Mouse (Mus musculus) frontal cortex, adult (tissue): Measurements from ENCODE around the gene Clec16a.

Experiments
- ATAC-seq: cut with Nextera tagmentation; 2 replicates; pipeline ENCODE4 v1.9.2; 2017; ENCODE audit warnings: mild to moderate bottlenecking, moderate library complexity, mixed read lengths; ENCODE audit not compliant: low TSS enrichment

The Clec16a gene

GRCm38 (mm10) chr16:10534567-10534966 is 10.6 kb upstream of the Clec16a start:
- ATAC-seq, result no peak

GRCm38 (mm10) chr16:10536323-10536722 is 8.8 kb upstream of the Clec16a start:
- no peak for ATAC-seq

GRCm38 (mm10) chr16:10536961-10537360 is 8.2 kb upstream of the Clec16a start:
- ATAC-seq, result no peak

GRCm38 (mm10) chr16:10540763-10541597 is 4.2 kb upstream of the Clec16a start:
- no peak for ATAC-seq

GRCm38 (mm10) chr16:10541598-10541930 is 3.6 kb upstream of the Clec16a start:
- no peak for ATAC-seq

- ATAC-seq, result no peak
Observed at GRCm38 (mm10) chr16:10542266-10542665, 2.9 kb upstream of the Clec16a start.

- ATAC-seq, result peak; percentile 79
Observed at GRCm38 (mm10) chr16:10542698-10543365, 2.3 kb upstream of the Clec16a start, which contains the start of gene Dexi. Gene Dexi (minus strand): TSS chr16:10543054.

- ATAC-seq, result no peak
Observed at GRCm38 (mm10) chr16:10546865-10547264, 1.7 kb downstream of the Clec16a start.

GRCm38 (mm10) chr16:10548938-10549337 is 3.8 kb downstream of the Clec16a start:
- ATAC-seq, result no peak

GRCm38 (mm10) chr16:10549600-10549999 is 4.5 kb downstream of the Clec16a start:
- peak; percentile 21; the same call in 1 of the 2 replicates for ATAC-seq

- no peak for ATAC-seq
Observed at GRCm38 (mm10) chr16:10551592-10551991, 6.5 kb downstream of the Clec16a start.

- ATAC-seq, result no peak
Observed at GRCm38 (mm10) chr16:10553858-10554257, 8.7 kb downstream of the Clec16a start.

- peak; percentile 45 for ATAC-seq
Observed at GRCm38 (mm10) chr16:10559991-10560390, 14.9 kb downstream of the Clec16a start.

- peak; percentile 74 for ATAC-seq
Observed at GRCm38 (mm10) chr16:10565278-10565885, 20.2 kb downstream of the Clec16a start.

- ATAC-seq, result no peak
Observed at GRCm38 (mm10) chr16:10567153-10567552, 22.0 kb downstream of the Clec16a start.

- no peak for ATAC-seq
Observed at GRCm38 (mm10) chr16:10569809-10570395, 24.8 kb downstream of the Clec16a start.

- ATAC-seq, result no peak
Observed at GRCm38 (mm10) chr16:10570708-10571107, 25.6 kb downstream of the Clec16a start.

GRCm38 (mm10) chr16:10571820-10572219 is 26.7 kb downstream of the Clec16a start:
- no peak for ATAC-seq

- no peak for ATAC-seq
Observed at GRCm38 (mm10) chr16:10574936-10575335, 29.8 kb downstream of the Clec16a start.

GRCm38 (mm10) chr16:10575915-10576314 is 30.8 kb downstream of the Clec16a start:
- ATAC-seq, result no peak

- no peak for ATAC-seq
Observed at GRCm38 (mm10) chr16:10577548-10577947, 32.4 kb downstream of the Clec16a start.

- no peak for ATAC-seq
Observed at GRCm38 (mm10) chr16:10578376-10578775, 33.2 kb downstream of the Clec16a start.
